In the genomic region with DNA sequence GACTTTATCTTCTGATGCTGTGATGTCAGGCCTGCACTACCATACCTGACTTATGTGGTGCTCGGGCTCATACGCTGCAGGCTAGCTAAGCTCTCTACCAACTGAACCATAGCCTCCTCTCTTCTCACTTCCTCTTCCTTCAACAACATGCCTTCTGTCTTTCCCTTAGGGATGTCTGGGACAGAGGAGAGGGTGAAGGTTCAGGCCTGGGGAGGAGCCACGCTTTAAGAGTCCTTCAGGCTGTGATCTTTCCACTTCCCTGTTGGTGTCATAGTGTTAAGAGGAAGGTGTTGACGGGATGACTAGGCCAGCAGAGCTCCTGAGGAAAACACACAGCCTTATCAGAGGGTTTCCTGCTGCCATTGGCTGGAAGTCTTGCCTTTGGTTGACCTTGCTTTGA, we compare ENCODE assay signal across 19 mouse cellular contexts.
A peak's percentile ranks its signal among the peaks of the same experiment; 100 is the strongest.
DNase-seq lines count a peak whose midpoint lies in the region; ATAC-seq and TF ChIP-seq lines count a peak whose summit lies in the region.
"Had no signal": no experiment of that assay in that cellular context is flagged by ENCODE, and none has a peak within 500 bp of the region (broad histone marks: within the 10 kb centered on the region; RNA-seq: fewer than 3 reads in every experiment).

No protein-coding gene starts in this region.

- H3K27me3 ChIP-seq in heart, postnatal 0 days (ENCODE audit: control insufficient read depth, insufficient read depth, low read length): no peaks in the 10 kb centered on the region
- no peaks in the 10 kb centered on the region for H3K27me3 ChIP-seq in stomach, postnatal 0 days (ENCODE audit: control insufficient read depth, insufficient read depth, low read length)
- H3K27me3 ChIP-seq in midbrain, embryonic 13.5 days: no peaks in the 10 kb centered on the region
- H3K27me3 ChIP-seq: embryonic facial prominence, embryonic 15.5 days; midbrain, embryonic 12.5 days; stomach, embryonic 15.5 days had no signal

- 27% methylated on average over 4 of the region's 4 CpGs for WGBS in heart, postnatal 0 days
- 73% methylated on average over 4 of the region's 4 CpGs for WGBS in stomach, postnatal 0 days
- WGBS in midbrain, embryonic 13.5 days: 88% methylated on average over 4 of the region's 4 CpGs

- peak; percentile 95 for DNase-seq in heart, adult 11 months
- DNase-seq in heart, postnatal 14 days: no peak
- DNase-seq in spleen, postnatal 36 days (ENCODE audit: low spot score in 2 of 2): peak; percentile 31 to 36
- DNase-seq in spleen, postnatal 10 days (ENCODE audit: low spot score in 2 of 2): no peak
- peak; percentile 69 for DNase-seq in heart, postnatal 0 days (ENCODE audit: low spot score)
- DNase-seq in stomach, postnatal 0 days (ENCODE audit: low spot score): no peak
- no peak for DNase-seq in left cerebral cortex, adult 8-10 months (ENCODE audit: low spot score in 2 of 2)
- DNase-seq: adrenal gland, postnatal 14 days; cerebellum, adult 18-20 months; layer of hippocampus, postnatal 36 days; left cerebral cortex, postnatal 4 days; lung, embryonic 14.5 days; lung, postnatal 4 days had no signal

- H3K4me1 ChIP-seq in heart, postnatal 0 days (ENCODE audit: control insufficient read depth, insufficient read depth): peaks cover 47% of the 10 kb centered on the region
- H3K4me1 ChIP-seq in stomach, postnatal 0 days (replicated peaks; ENCODE audit: control insufficient read depth, insufficient read depth): no peaks in the 10 kb centered on the region
- no peaks in the 10 kb centered on the region for H3K4me1 ChIP-seq in midbrain, embryonic 13.5 days (replicated peaks)
- H3K4me1 ChIP-seq: midbrain, embryonic 12.5 days; stomach, embryonic 15.5 days had no signal

- no peak overlapping the region for H3K4me2 ChIP-seq in heart, postnatal 0 days (ENCODE audit: low read depth, low read length)
- H3K4me2 ChIP-seq in stomach, postnatal 0 days (replicated peaks; ENCODE audit: low read depth): no peak overlapping the region
- no peak overlapping the region for H3K4me2 ChIP-seq in midbrain, embryonic 13.5 days (replicated peaks)
- H3K4me2 ChIP-seq: embryonic facial prominence, embryonic 15.5 days; lung, embryonic 14.5 days; midbrain, embryonic 12.5 days; stomach, embryonic 15.5 days had no signal

- no peak for TF ChIP-seq EP300 in heart, postnatal 0 days (IDR thresholded peaks at IDR 0.05; ENCODE audit: low read depth)
- TF ChIP-seq EP300 in stomach, postnatal 0 days (optimal IDR thresholded peaks at IDR 0.05): no peak

- H3K27ac ChIP-seq in heart, postnatal 0 days (ENCODE audit: low read depth): peak overlapping the region; percentile 73
- no peak overlapping the region for H3K27ac ChIP-seq in stomach, postnatal 0 days (replicated peaks)
- H3K27ac ChIP-seq in midbrain, embryonic 13.5 days: no peak overlapping the region
- H3K27ac ChIP-seq: embryonic facial prominence, embryonic 15.5 days; midbrain, embryonic 12.5 days; stomach, embryonic 15.5 days had no signal

- intact Hi-C loops in heart, postnatal 14 days (cut with DNase I): loop anchor here (5.0 kb wide), 1 partner anchor 41 kb away; no protein-coding TSS in a partner anchor

- H3K4me3 ChIP-seq in heart, postnatal 0 days (ENCODE audit: low read depth, low read length): no peak overlapping the region
- H3K4me3 ChIP-seq in stomach, postnatal 0 days (ENCODE audit: low read depth, low read length): no peak overlapping the region
- no peak overlapping the region for H3K4me3 ChIP-seq in midbrain, embryonic 13.5 days (replicated peaks)
- H3K4me3 ChIP-seq: embryonic facial prominence, embryonic 15.5 days; midbrain, embryonic 12.5 days; stomach, embryonic 15.5 days had no signal

- no peaks in the 10 kb centered on the region for H3K36me3 ChIP-seq in heart, postnatal 0 days (replicated peaks; ENCODE audit: control insufficient read depth, insufficient read depth, low read length)
- H3K36me3 ChIP-seq in stomach, postnatal 0 days (ENCODE audit: control insufficient read depth, insufficient read depth, low read length): no peaks in the 10 kb centered on the region
- H3K36me3 ChIP-seq in midbrain, embryonic 13.5 days: no peaks in the 10 kb centered on the region
- H3K36me3 ChIP-seq: embryonic facial prominence, embryonic 15.5 days; midbrain, embryonic 12.5 days; stomach, embryonic 15.5 days had no signal

- peak; percentile 78 for ATAC-seq in heart, postnatal 0 days (ENCODE audit: insufficient read depth, low read depth)
- peak; percentile 59; the same call in 1 of the 2 replicates for ATAC-seq in stomach, postnatal 0 days (ENCODE audit: low FRiP score, low TSS enrichment)
- no peak for ATAC-seq in midbrain, embryonic 13.5 days
- ATAC-seq: hindbrain, embryonic 16.5 days; intestine, postnatal 0 days had no signal

- no peaks in the 10 kb centered on the region for H3K9me3 ChIP-seq in heart, postnatal 0 days (replicated peaks; ENCODE audit: control insufficient read depth, low read length)
- H3K9me3 ChIP-seq in stomach, postnatal 0 days (ENCODE audit: control insufficient read depth, low read length): no peaks in the 10 kb centered on the region
- H3K9me3 ChIP-seq in midbrain, embryonic 13.5 days: no peaks in the 10 kb centered on the region
- H3K9me3 ChIP-seq: embryonic facial prominence, embryonic 15.5 days; midbrain, embryonic 12.5 days; stomach, embryonic 15.5 days had no signal

- no peak for TF ChIP-seq CTCF in heart, postnatal 0 days (IDR thresholded peaks at IDR 0.05; ENCODE audit: low read depth)
- TF ChIP-seq CTCF in stomach, postnatal 0 days (IDR thresholded peaks at IDR 0.05; ENCODE audit: low read depth): no peak

- no peak overlapping the region for H3K9ac ChIP-seq in heart, postnatal 0 days (replicated peaks; ENCODE audit: low read depth, low read length)
- H3K9ac ChIP-seq in stomach, postnatal 0 days (ENCODE audit: low read length): no peak overlapping the region
- no peak overlapping the region for H3K9ac ChIP-seq in midbrain, embryonic 13.5 days (replicated peaks)
- H3K9ac ChIP-seq: embryonic facial prominence, embryonic 15.5 days; lung, embryonic 14.5 days; midbrain, embryonic 12.5 days; stomach, embryonic 15.5 days had no signal

Comparison
In these comparisons a context has a peak if more than half of its experiments do, and no peak if none do; other contexts are left out.
1. DNase-seq: peak in heart, adult 11 months (single experiment), spleen, postnatal 36 days (2 of 2) and heart, postnatal 0 days (single experiment); none in heart, postnatal 14 days (0 of 2), spleen, postnatal 10 days (0 of 2), stomach, postnatal 0 days (single experiment) and left cerebral cortex, adult 8-10 months (0 of 2).